Mouse (Mus musculus): Measurements from ENCODE around the gene S1pr1. TPM values are rescaled to one million over a fixed set of nuclear protein-coding genes. Genes with fewer than 3 reads are reported as not detected.
A peak's percentile ranks its signal among the peaks of the same experiment; 100 is the strongest.

The S1pr1 gene
- polyA plus RNA-seq, 1 experiment = 3.1 TPM

- H3ac ChIP-seq (ENCODE audit: control insufficient read depth, insufficient read length) = peak overlapping the region; percentile 68
- TF ChIP-seq E2F4 (IDR thresholded peaks at IDR 0.05; ENCODE audit: insufficient read depth) = no peak
- TF ChIP-seq TCF3 (IDR thresholded peaks at IDR 0.05; ENCODE audit: insufficient read length, low read depth) = no peak
- no peak for TF ChIP-seq TCF12 (IDR thresholded peaks at IDR 0.05; ENCODE audit: insufficient read depth, poor library complexity, severe bottlenecking)
- no peak for TF ChIP-seq CEBPB (IDR thresholded peaks at IDR 0.05; ENCODE audit: insufficient read depth, poor library complexity, severe bottlenecking)
- no peak for TF ChIP-seq MAX (IDR thresholded peaks at IDR 0.05; ENCODE audit: low read depth)
- no peak for TF ChIP-seq MYOG (IDR thresholded peaks at IDR 0.05; ENCODE audit: control insufficient read depth in 1 of 3, insufficient read depth in 1 of 3, insufficient read length in 2 of 3, low read depth in 2 of 3)
- no peak for TF ChIP-seq USF1 (IDR thresholded peaks at IDR 0.05; ENCODE audit: low read depth)
- TF ChIP-seq POLR2A (IDR thresholded peaks at IDR 0.05; ENCODE audit: insufficient read length, low read depth) = no peak
- no peak for TF ChIP-seq SRF (IDR thresholded peaks at IDR 0.05; ENCODE audit: control insufficient read depth, insufficient read length, low read depth)
- no peak for TF ChIP-seq MYOD1 (IDR thresholded peaks at IDR 0.05; ENCODE audit: control insufficient read depth in 1 of 3, insufficient read length in 2 of 3, low read depth in 2 of 3)
- no peak for TF ChIP-seq REST (IDR thresholded peaks at IDR 0.05; ENCODE audit: insufficient read depth, insufficient read length)
- no peak for TF ChIP-seq POLR2AphosphoS2 (IDR thresholded peaks at IDR 0.05; ENCODE audit: insufficient read length, low read depth)
- no peaks in the 10 kb centered on the region for H3K27me3 ChIP-seq (ENCODE audit: control insufficient read depth, insufficient read depth, insufficient read length)
- H3K4me3 ChIP-seq = peak overlapping the region; percentile 58
- H3K4me2 ChIP-seq (ENCODE audit: low read depth) = peak overlapping the region; percentile 97
- no peaks in the 10 kb centered on the region for H3K36me3 ChIP-seq (ENCODE audit: control insufficient read depth, insufficient read depth)
- H3K79me2 ChIP-seq (ENCODE audit: control insufficient read depth, insufficient read depth) = no peaks in the 10 kb centered on the region
Measured at GRCm38 (mm10) chr3:115714049-115714435, 830 bp downstream of the S1pr1 start.

GRCm38 (mm10) chr3:115713417-115714048 lies 1.3 kb downstream of the S1pr1 start:
- Histone ChIP-seq H3ac (ENCODE audit: control insufficient read depth, insufficient read length) (no peak overlapping the region), H3K79me2 (ENCODE audit: control insufficient read depth, insufficient read depth) (no peaks in the 10 kb centered on the region), H3K36me3 (ENCODE audit: control insufficient read depth, insufficient read depth) (no peaks in the 10 kb centered on the region), H3K4me2 (ENCODE audit: low read depth) (peak overlapping the region; percentile 97), H3K4me3 (peak overlapping the region; percentile 58), H3K27me3 (ENCODE audit: control insufficient read depth, insufficient read depth, insufficient read length) (no peaks in the 10 kb centered on the region)
- TF ChIP-seq POLR2A (IDR thresholded peaks at IDR 0.05; ENCODE audit: insufficient read length, low read depth) (no peak), POLR2AphosphoS2 (IDR thresholded peaks at IDR 0.05; ENCODE audit: insufficient read length, low read depth) (no peak)

- no peaks in the 10 kb centered on the region for H3K79me2 ChIP-seq (ENCODE audit: control insufficient read depth, insufficient read depth)
- peak overlapping the region; percentile 58 for H3K4me3 ChIP-seq
- H3ac ChIP-seq (ENCODE audit: control insufficient read depth, insufficient read length) = no peak overlapping the region
- TF ChIP-seq MYOD1 (IDR thresholded peaks at IDR 0.05; ENCODE audit: control insufficient read depth in 1 of 3, insufficient read length in 2 of 3, low read depth in 2 of 3) = no peak
- no peak for TF ChIP-seq SRF (IDR thresholded peaks at IDR 0.05; ENCODE audit: control insufficient read depth, insufficient read length, low read depth)
- TF ChIP-seq TCF3 (IDR thresholded peaks at IDR 0.05; ENCODE audit: insufficient read length, low read depth) = no peak
- TF ChIP-seq E2F4 (IDR thresholded peaks at IDR 0.05; ENCODE audit: insufficient read depth) = no peak
- TF ChIP-seq TCF12 (IDR thresholded peaks at IDR 0.05; ENCODE audit: insufficient read depth, poor library complexity, severe bottlenecking) = no peak
- no peak for TF ChIP-seq MYOG (IDR thresholded peaks at IDR 0.05; ENCODE audit: control insufficient read depth in 1 of 3, insufficient read depth in 1 of 3, insufficient read length in 2 of 3, low read depth in 2 of 3)
- TF ChIP-seq POLR2AphosphoS2 (IDR thresholded peaks at IDR 0.05; ENCODE audit: insufficient read length, low read depth) = no peak
- no peak for TF ChIP-seq POLR2A (IDR thresholded peaks at IDR 0.05; ENCODE audit: insufficient read length, low read depth)
- TF ChIP-seq REST (IDR thresholded peaks at IDR 0.05; ENCODE audit: insufficient read depth, insufficient read length) = no peak
- TF ChIP-seq USF1 (IDR thresholded peaks at IDR 0.05; ENCODE audit: low read depth) = no peak
- TF ChIP-seq MAX (IDR thresholded peaks at IDR 0.05; ENCODE audit: low read depth) = no peak
- TF ChIP-seq CEBPB (IDR thresholded peaks at IDR 0.05; ENCODE audit: insufficient read depth, poor library complexity, severe bottlenecking) = no peak
- no peaks in the 10 kb centered on the region for H3K36me3 ChIP-seq (ENCODE audit: control insufficient read depth, insufficient read depth)
- H3K27me3 ChIP-seq (ENCODE audit: control insufficient read depth, insufficient read depth, insufficient read length) = no peaks in the 10 kb centered on the region
- peak overlapping the region; percentile 97 for H3K4me2 ChIP-seq (ENCODE audit: low read depth)
Measured at GRCm38 (mm10) chr3:115712808-115713200, 2.1 kb downstream of the S1pr1 start.

- no peak overlapping the region for H3ac ChIP-seq (ENCODE audit: control insufficient read depth, insufficient read length)
- H3K4me3 ChIP-seq = peak overlapping the region; percentile 58
- no peaks in the 10 kb centered on the region for H3K36me3 ChIP-seq (ENCODE audit: control insufficient read depth, insufficient read depth)
- no peaks in the 10 kb centered on the region for H3K79me2 ChIP-seq (ENCODE audit: control insufficient read depth, insufficient read depth)
- TF ChIP-seq REST (IDR thresholded peaks at IDR 0.05; ENCODE audit: insufficient read depth, insufficient read length) = no peak
- TF ChIP-seq MYOG (IDR thresholded peaks at IDR 0.05; ENCODE audit: control insufficient read depth in 1 of 3, insufficient read depth in 1 of 3, insufficient read length in 2 of 3, low read depth in 2 of 3) = no peak
- no peak for TF ChIP-seq USF1 (IDR thresholded peaks at IDR 0.05; ENCODE audit: low read depth)
- no peak for TF ChIP-seq MAX (IDR thresholded peaks at IDR 0.05; ENCODE audit: low read depth)
- TF ChIP-seq MYOD1 (IDR thresholded peaks at IDR 0.05; ENCODE audit: control insufficient read depth in 1 of 3, insufficient read length in 2 of 3, low read depth in 2 of 3) = no peak
- no peak for TF ChIP-seq CEBPB (IDR thresholded peaks at IDR 0.05; ENCODE audit: insufficient read depth, poor library complexity, severe bottlenecking)
- TF ChIP-seq POLR2AphosphoS2 (IDR thresholded peaks at IDR 0.05; ENCODE audit: insufficient read length, low read depth) = no peak
- TF ChIP-seq E2F4 (IDR thresholded peaks at IDR 0.05; ENCODE audit: insufficient read depth) = no peak
- no peak for TF ChIP-seq TCF12 (IDR thresholded peaks at IDR 0.05; ENCODE audit: insufficient read depth, poor library complexity, severe bottlenecking)
- TF ChIP-seq SRF (IDR thresholded peaks at IDR 0.05; ENCODE audit: control insufficient read depth, insufficient read length, low read depth) = no peak
- no peak for TF ChIP-seq POLR2A (IDR thresholded peaks at IDR 0.05; ENCODE audit: insufficient read length, low read depth)
- TF ChIP-seq TCF3 (IDR thresholded peaks at IDR 0.05; ENCODE audit: insufficient read length, low read depth) = no peak
- no peak overlapping the region for H3K4me2 ChIP-seq (ENCODE audit: low read depth)
- H3K27me3 ChIP-seq (ENCODE audit: control insufficient read depth, insufficient read depth, insufficient read length) = no peaks in the 10 kb centered on the region
Measured at GRCm38 (mm10) chr3:115711924-115712807, 2.7 kb downstream of the S1pr1 start.
